Mouse (Mus musculus): ENCODE results near the gene Olfr1393. TPM values are rescaled to one million over a fixed set of nuclear protein-coding genes. Genes with fewer than 3 reads are reported as not detected.

Olfr1393 gene
- polyA plus RNA-seq, 1 experiment from 2014 or later, result not detected

DNA sequence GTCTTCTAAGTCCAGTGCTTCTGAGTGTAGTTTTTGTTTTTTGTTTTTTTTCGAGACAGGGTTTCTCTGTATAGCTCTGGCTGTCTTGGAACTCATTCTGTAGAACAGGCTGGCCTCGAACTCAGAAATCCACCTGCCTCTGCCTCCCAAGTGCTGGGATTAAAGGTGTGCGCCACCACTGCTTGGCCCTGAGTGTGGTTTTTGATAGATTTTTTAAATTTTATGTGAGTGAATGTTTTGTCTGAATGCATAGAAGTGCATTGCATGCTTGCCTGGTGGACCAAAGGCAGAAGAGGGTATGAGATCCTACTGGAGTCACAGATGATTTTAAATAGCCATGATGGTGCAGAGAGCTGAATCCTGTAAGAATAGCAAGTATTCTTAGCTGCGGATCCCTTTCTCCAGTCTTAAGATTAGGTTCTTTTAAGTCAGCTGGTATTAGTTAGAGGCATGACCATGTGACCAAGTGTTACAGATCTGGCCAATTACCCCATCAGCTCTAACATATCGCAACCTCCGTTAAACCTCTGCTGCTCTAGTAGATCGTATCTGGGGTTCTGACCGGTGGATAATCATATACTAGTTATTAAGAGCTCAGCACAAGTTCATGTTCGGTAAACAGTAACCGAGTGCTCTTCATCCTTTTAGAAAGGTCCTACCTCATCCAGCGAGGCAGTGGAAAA, 35.0 kb upstream of the Olfr1393 start:
- Histone ChIP-seq H3K36me3 (replicated peaks; ENCODE audit: control insufficient read depth, insufficient read depth, low read depth, low read length) (no peaks in the 10 kb centered on the region), H3K4me2 (ENCODE audit: low read depth, low read length) (peak overlapping the region; percentile 55), H3K4me1 (ENCODE audit: control insufficient read depth, insufficient read depth, low read length) (no peaks in the 10 kb centered on the region), H3K4me3 (ENCODE audit: low read depth, low read length) (peak overlapping the region; percentile 46), H3K27me3 (ENCODE audit: control insufficient read depth, insufficient read depth, low read length) (no peaks in the 10 kb centered on the region), H3K9me3 (replicated peaks; ENCODE audit: control insufficient read depth, low read length) (no peaks in the 10 kb centered on the region), H3K27ac (replicated peaks; ENCODE audit: low read depth, low read length) (peak overlapping the region; percentile 84), H3K9ac (replicated peaks; ENCODE audit: low read length) (peak overlapping the region; percentile 61)
- DNase-seq (ENCODE audit: low spot score) (peak; percentile 78), ATAC-seq (replicated peaks; ENCODE audit: insufficient number of reproducible peaks, low FRiP score, low TSS enrichment, low read depth) (peak; percentile 10)
- 21% methylated on average over 11 of the region's 11 CpGs for WGBS

DNA sequence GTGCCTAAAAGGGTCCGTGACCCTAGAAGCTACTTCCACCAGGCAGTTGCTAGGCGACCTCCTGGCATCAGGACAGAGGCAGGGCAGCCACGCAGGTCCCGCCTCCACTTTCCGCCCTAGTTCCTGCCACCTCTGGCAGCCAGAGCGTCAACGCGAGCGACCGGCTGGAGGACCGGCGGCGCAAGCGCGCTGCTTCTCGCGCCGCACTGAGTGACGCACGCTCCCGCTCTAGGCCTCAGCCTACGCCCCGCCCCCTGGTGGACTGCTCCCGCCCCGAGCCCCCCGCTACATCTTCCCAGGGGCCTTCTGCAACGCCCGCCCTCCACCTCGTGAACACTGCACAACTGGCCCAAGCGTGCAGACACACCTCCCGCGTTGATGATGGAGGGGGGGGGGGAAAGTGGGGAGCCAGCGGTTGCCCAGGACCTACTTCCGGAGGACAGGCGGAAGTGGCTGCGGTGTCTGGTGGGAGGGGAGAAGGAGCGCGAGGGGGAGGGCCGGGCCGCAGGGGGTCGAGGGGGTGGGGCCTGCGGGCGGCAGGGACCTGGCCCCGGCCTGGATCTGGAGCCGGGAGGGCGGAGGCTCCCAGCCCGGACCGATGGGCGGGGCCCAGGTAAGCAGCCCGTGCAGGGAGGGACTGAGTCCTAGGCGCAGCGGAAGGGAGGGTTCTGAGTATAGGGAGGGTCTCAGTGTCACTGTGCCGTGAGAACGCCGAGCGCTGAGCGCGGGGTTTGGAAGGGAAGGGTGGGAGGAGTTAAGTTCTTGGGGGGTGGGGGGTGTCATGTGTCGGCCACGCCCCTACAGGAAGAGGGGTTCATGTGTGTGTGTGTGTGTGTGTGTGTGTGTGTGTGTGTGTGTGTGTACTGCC, 34.1 kb upstream of the Olfr1393 start, which contains the start of gene Mgat1:
Gene Mgat1 (plus strand): TSS at position 465 of the 868 bp plus-strand sequence.
- H3K4me2 ChIP-seq (ENCODE audit: low read depth, low read length), result peak within 1 kb of the TSS; percentile 55
- no peaks in the 10 kb centered on the region for H3K4me1 ChIP-seq (ENCODE audit: control insufficient read depth, insufficient read depth, low read length)
- H3K27ac ChIP-seq (replicated peaks; ENCODE audit: low read depth, low read length), result peak within 1 kb of the TSS; percentile 84
- peak within 1 kb of the TSS; percentile 61 for H3K9ac ChIP-seq (replicated peaks; ENCODE audit: low read length)
- no peaks in the 10 kb centered on the region for H3K36me3 ChIP-seq (replicated peaks; ENCODE audit: control insufficient read depth, insufficient read depth, low read depth, low read length)
- H3K4me3 ChIP-seq (ENCODE audit: low read depth, low read length), result peak within 1 kb of the TSS; percentile 46
- H3K27me3 ChIP-seq (ENCODE audit: control insufficient read depth, insufficient read depth, low read length), result no peaks in the 10 kb centered on the region
- under 1% methylated on average over 58 of the region's 60 CpGs for WGBS
- no peaks in the 10 kb centered on the region for H3K9me3 ChIP-seq (replicated peaks; ENCODE audit: control insufficient read depth, low read length)
- DNase-seq (ENCODE audit: low spot score), result peak; percentile 96
- peak; percentile 96 for ATAC-seq (replicated peaks; ENCODE audit: insufficient number of reproducible peaks, low FRiP score, low TSS enrichment, low read depth)

DNA sequence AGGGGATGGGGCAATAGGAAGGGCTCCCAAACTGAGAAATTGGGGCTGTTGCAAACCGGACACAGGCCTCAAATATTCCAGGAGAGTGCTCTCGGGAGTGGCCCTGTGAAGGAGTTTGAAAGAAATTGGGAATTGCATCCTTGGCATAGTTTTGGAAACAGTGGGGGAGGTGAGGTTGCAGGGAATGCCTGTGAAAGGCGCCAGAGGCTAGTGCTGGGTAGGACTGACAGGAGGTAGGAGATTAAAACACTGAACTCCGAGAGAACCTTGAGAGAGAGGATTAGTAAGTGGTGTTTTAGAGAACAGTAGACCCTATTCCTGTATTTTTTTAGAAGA, 33.5 kb upstream of the Olfr1393 start:
- Histone ChIP-seq H3K4me1 (ENCODE audit: control insufficient read depth, insufficient read depth, low read length) (no peaks in the 10 kb centered on the region), H3K9ac (replicated peaks; ENCODE audit: low read length) (peak overlapping the region; percentile 61), H3K27ac (replicated peaks; ENCODE audit: low read depth, low read length) (0 out of 2 replicates have a peak overlapping the region, but pooled peaks have one; percentile 56), H3K4me3 (ENCODE audit: low read depth, low read length) (peak overlapping the region; percentile 46), H3K36me3 (replicated peaks; ENCODE audit: control insufficient read depth, insufficient read depth, low read depth, low read length) (no peaks in the 10 kb centered on the region), H3K27me3 (ENCODE audit: control insufficient read depth, insufficient read depth, low read length) (no peaks in the 10 kb centered on the region), H3K4me2 (ENCODE audit: low read depth, low read length) (peak overlapping the region; percentile 55), H3K9me3 (replicated peaks; ENCODE audit: control insufficient read depth, low read length) (no peaks in the 10 kb centered on the region)
- ATAC-seq (replicated peaks; ENCODE audit: insufficient number of reproducible peaks, low FRiP score, low TSS enrichment, low read depth) (no peak), DNase-seq (ENCODE audit: low spot score) (no peak)
- 0% methylated on average over 4 of the region's 4 CpGs for WGBS

DNA sequence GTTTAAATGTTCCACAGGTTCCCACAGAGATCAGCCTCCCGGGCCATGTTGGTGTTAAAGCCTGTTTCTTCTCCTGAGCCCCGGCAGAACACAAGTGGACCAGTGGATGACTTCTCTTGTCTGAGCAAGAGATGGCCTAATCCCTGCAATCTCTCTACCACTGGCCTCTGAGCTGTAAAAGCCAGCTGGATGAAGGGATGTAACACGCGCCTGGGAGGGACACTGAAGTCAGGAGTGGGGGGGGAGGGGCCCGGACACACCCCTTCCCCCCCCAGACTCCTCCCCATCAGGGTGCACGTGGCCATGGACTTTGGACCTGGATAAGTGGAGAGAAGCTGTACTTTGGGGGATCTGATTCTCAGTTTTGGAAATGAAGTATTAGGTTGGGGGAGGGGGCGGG, 32.9 kb upstream of the Olfr1393 start:
- Histone ChIP-seq H3K4me2 (ENCODE audit: low read depth, low read length) (peak overlapping the region; percentile 22; the same call in 1 of the 2 replicates), H3K27ac (replicated peaks; ENCODE audit: low read depth, low read length) (no peak overlapping the region), H3K27me3 (ENCODE audit: control insufficient read depth, insufficient read depth, low read length) (no peaks in the 10 kb centered on the region), H3K9me3 (replicated peaks; ENCODE audit: control insufficient read depth, low read length) (no peaks in the 10 kb centered on the region), H3K36me3 (replicated peaks; ENCODE audit: control insufficient read depth, insufficient read depth, low read depth, low read length) (no peaks in the 10 kb centered on the region), H3K4me1 (ENCODE audit: control insufficient read depth, insufficient read depth, low read length) (no peaks in the 10 kb centered on the region), H3K9ac (replicated peaks; ENCODE audit: low read length) (no peak overlapping the region), H3K4me3 (ENCODE audit: low read depth, low read length) (no peak overlapping the region)
- ATAC-seq (replicated peaks; ENCODE audit: insufficient number of reproducible peaks, low FRiP score, low TSS enrichment, low read depth) (no peak), DNase-seq (ENCODE audit: low spot score) (peak; percentile 35)
- 10% methylated on average over 7 of the region's 7 CpGs for WGBS

DNA sequence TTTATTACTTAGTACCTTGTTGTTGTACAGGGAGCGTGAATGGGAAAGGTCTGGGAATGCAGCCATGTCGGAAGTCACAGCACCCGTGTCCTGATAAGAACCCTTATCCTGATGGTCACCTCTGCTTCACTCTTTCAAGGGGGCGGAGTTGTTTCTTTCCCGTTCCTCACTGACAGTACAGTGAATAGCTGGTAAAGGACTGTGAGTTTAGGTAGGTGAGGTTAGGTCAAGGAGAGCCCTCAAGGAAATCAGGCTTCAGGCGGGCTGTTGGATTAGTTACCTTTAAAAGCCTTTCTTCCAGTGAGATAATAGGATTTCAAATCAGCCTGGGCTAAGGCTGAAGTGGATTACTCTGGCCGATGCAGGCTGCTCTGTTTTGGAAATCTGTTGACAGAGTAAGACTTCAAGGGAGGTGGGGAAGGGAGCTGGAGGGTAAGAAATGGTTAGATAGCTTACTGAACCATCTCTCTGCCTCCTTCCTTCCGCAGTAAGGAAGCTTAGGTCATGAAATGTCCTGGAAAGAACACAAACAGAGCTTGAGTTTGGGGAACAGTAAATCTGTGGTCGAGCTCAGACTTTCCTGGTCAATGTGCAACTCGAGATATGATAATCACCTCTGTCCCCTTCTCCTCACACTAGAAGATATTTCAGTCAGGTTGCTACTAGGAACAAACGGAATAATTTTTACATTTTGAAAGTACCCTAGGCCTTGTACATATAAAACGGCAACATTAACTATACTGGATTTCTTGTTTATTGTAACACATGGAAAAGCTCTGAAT, 32.3 kb upstream of the Olfr1393 start:
- Histone ChIP-seq H3K9ac (replicated peaks; ENCODE audit: low read length) (no peak overlapping the region), H3K27ac (replicated peaks; ENCODE audit: low read depth, low read length) (no peak overlapping the region), H3K36me3 (replicated peaks; ENCODE audit: control insufficient read depth, insufficient read depth, low read depth, low read length) (no peaks in the 10 kb centered on the region), H3K4me1 (ENCODE audit: control insufficient read depth, insufficient read depth, low read length) (no peaks in the 10 kb centered on the region), H3K9me3 (replicated peaks; ENCODE audit: control insufficient read depth, low read length) (no peaks in the 10 kb centered on the region), H3K4me3 (ENCODE audit: low read depth, low read length) (no peak overlapping the region), H3K4me2 (ENCODE audit: low read depth, low read length) (peak overlapping the region; percentile 22; the same call in 1 of the 2 replicates), H3K27me3 (ENCODE audit: control insufficient read depth, insufficient read depth, low read length) (no peaks in the 10 kb centered on the region)
- ATAC-seq (replicated peaks; ENCODE audit: insufficient number of reproducible peaks, low FRiP score, low TSS enrichment, low read depth) (no peak), DNase-seq (ENCODE audit: low spot score) (no peak)
- 28% methylated on average over 12 of the region's 12 CpGs for WGBS

DNA sequence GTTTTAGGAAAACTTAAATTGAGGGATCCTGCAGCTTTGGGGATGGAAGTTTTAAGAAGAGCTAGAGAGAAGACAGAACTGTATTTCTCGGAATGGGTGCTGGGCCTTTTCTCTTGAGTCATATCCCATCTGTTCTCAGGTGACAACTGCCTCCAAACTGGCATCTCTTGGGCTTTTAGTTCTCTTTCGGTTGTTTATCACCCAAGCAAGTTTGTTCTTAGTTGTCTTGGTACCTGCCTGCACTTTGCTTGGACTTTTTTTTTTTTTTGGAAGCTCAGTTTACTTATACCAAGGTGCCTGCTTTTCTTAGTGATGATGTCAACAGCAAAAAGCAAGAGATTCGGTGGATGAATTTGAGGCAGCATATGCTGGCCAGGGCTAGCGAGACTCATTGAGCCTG, 31.6 kb upstream of the Olfr1393 start:
- no peaks in the 10 kb centered on the region for H3K9me3 ChIP-seq (replicated peaks; ENCODE audit: control insufficient read depth, low read length)
- H3K9ac ChIP-seq (replicated peaks; ENCODE audit: low read length), result no peak overlapping the region
- H3K27ac ChIP-seq (replicated peaks; ENCODE audit: low read depth, low read length), result no peak overlapping the region
- ATAC-seq (replicated peaks; ENCODE audit: insufficient number of reproducible peaks, low FRiP score, low TSS enrichment, low read depth), result no peak
- DNase-seq (ENCODE audit: low spot score), result no peak
- WGBS, result 82% methylated on average over 4 of the region's 4 CpGs
- H3K27me3 ChIP-seq (ENCODE audit: control insufficient read depth, insufficient read depth, low read length), result no peaks in the 10 kb centered on the region
- no peaks in the 10 kb centered on the region for H3K4me1 ChIP-seq (ENCODE audit: control insufficient read depth, insufficient read depth, low read length)
- H3K4me2 ChIP-seq (ENCODE audit: low read depth, low read length), result no peak overlapping the region
- no peak overlapping the region for H3K4me3 ChIP-seq (ENCODE audit: low read depth, low read length)
- no peaks in the 10 kb centered on the region for H3K36me3 ChIP-seq (replicated peaks; ENCODE audit: control insufficient read depth, insufficient read depth, low read depth, low read length)

DNA sequence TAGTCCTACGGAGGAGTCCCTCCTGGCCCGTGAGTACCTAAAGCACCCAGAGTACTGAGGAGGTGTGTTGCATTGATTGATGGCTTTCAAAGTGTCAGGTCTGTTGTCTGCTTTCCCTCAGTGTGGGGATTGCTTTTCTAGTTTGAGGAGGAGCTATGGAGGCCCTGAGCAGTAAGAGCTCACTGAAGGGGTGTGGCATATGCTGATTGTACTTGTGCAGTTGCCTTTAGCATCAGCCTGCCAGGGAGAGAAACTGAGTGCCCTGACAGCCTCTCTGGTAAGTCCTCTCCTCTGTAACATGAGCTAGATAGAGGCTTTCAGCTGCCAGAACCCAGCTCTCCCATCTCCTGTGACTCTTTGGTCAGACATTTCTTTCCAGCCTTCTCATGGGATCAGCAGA, 30.8 kb upstream of the Olfr1393 start:
- Histone ChIP-seq H3K9me3 (replicated peaks; ENCODE audit: control insufficient read depth, low read length) (no peaks in the 10 kb centered on the region), H3K27me3 (ENCODE audit: control insufficient read depth, insufficient read depth, low read length) (no peaks in the 10 kb centered on the region), H3K36me3 (replicated peaks; ENCODE audit: control insufficient read depth, insufficient read depth, low read depth, low read length) (no peaks in the 10 kb centered on the region), H3K9ac (replicated peaks; ENCODE audit: low read length) (no peak overlapping the region), H3K27ac (replicated peaks; ENCODE audit: low read depth, low read length) (no peak overlapping the region), H3K4me1 (ENCODE audit: control insufficient read depth, insufficient read depth, low read length) (no peaks in the 10 kb centered on the region), H3K4me3 (ENCODE audit: low read depth, low read length) (no peak overlapping the region), H3K4me2 (ENCODE audit: low read depth, low read length) (no peak overlapping the region)
- no peak for DNase-seq (ENCODE audit: low spot score)
- 70% methylated on average over 2 of the region's 2 CpGs for WGBS
- no peak for ATAC-seq (replicated peaks; ENCODE audit: insufficient number of reproducible peaks, low FRiP score, low TSS enrichment, low read depth)

All from embryonic facial prominence, embryonic 11.5 days (tissue).